Mouse (Mus musculus) heart, postnatal 10 days (tissue): ENCODE results near the gene Tcl1b2. TPM values are rescaled to one million over a fixed set of nuclear protein-coding genes. Genes with fewer than 3 reads are reported as not detected.
A peak's percentile ranks its signal among the peaks of the same experiment; 100 is the strongest.
"Not testable (repeated sequence)": the region's sequence is repeated elsewhere in the genome, so short reads cannot be mapped to it uniquely, and the experiment has no call there.

Source experiments
- DNase-seq, 2 experiments: peaks; one replicate each; pipeline ENCODE4 v3.0.0; 2021
- intact Hi-C: fragments of 180-260 bp; cut with DNase I; formaldehyde crosslinking; loops from one replicate; pipeline ENCODE4 v1.15.1; 2025
- total RNA-seq, 2 experiments: library from RNA; stranded (reverse); gene quantifications; 2 replicates each; pipeline ENCODE4 v1.2.3; 2021

Tcl1b2 gene
- total RNA-seq, 2 experiments from 2014 or later, result not detected

DNA sequence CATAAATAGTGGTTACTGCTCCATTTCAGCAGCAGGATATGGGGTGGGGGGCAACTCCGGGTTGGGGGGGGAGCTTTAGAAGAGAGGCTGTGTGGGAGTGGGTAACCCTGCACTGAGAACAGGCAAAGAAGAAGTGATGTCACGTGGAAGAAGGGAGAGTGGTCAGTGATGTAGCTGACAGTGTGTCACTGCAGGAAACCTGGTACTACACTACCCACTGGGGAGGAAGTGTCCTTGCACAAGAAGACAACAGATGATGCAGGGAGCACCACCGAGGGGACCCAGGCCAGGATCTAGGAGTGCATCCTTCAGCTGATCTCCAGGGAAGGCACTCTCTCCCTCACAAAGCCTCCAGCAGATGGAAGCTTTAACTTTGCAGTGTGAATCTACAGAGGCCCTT, 20.9 kb downstream of the Tcl1b2 start:
- intact Hi-C loops, result no loop called here
- DNase-seq, result no peak

DNA sequence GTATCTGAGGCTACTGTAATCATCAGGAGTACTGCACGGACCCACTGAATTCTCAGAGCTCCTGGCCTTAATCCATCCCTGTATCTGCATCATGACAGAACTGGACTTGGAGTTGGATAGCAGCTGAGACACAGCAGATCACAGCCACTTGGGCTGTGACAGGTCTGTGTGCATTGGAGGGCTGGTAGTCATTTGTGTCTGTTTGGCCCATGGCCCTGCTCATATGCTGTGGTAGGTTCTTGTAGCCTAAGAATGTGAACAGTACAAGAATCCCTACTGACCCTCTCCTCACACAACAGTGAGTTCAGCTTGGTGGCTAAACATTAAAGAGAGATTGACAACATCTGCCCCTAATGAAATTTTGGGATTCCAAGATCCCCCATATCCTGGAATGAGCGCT, 27.6 kb downstream of the Tcl1b2 start:
- DNase-seq, result no peak
- intact Hi-C loops, result no loop called here

DNA sequence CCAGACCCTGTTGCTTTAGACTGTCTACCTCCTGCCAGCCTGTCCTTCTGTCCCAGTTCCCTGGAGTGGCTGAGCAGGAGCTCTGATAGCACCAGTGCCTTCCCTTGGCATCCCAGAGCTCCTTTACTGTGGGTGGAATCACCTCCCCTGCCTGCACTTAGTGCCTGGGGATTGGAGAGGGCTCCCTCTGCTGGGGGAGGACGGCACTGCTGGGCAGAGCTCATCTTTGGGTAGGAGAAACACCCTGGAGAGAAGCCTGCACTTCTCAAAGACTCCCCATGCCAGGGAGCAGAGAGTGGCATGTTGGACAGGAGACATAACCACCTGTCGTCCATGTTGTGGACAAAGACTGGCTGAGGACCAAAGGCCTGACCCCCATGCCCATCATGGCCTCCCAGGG, 28.5 kb downstream of the Tcl1b2 start:
- peak; percentile 36 to 60 for DNase-seq
- intact Hi-C loops, result not testable (repeated sequence)

DNA sequence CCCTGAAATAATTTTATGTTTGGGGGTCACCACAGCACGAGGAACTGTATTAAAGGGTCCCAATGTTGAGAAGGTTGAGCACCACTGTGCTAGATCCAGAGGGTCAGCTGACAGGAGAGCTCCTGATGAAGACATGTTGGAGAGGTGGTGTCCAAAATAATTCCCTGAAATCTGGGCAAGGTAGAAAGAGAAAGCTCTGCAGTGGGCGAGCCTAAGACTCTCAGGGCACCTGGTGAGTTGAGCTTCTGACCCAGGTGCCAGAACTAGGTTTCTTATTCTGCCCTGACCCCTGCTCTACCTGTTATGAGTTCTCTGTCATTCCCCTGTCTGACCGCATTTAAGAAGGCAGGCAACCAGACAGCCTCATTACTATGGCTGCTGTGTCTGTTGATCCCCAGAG, 30.2 kb downstream of the Tcl1b2 start, which contains the start of gene Tcl1b5:
TSS of gene Tcl1b5 (plus strand) at position 301 of the 400 bp plus-strand sequence.
- DNase-seq, intact Hi-C loops: not testable (repeated sequence)

DNA sequence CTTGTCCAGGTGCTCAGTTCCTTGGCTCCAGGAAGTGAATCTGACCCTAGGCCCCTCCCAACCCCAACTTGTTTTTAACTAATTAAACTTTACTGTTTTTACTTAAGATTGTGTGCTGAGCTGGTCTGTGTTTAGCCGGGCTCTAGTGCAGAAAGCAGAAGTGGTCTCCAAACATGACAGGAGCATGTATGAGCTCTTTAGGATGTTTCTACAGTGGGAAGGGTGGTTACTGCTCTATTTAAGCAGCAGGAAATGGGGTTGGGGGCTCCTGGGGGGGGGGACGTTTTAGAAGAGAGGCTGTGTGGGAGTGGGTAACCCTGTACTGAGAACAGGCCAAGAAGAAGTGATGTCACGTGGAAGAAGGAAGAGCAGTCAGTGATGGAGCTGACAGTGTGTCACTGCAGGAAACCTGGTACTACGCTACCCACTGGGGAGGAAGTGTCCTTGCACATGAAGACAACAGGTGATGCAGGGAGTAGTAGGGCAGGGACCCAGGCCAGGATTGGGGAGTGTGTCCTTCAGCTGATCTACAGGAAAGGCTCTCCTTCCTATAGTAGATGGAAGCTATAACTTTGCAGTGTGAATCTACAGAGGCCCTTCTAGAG, 35.3 kb downstream of the Tcl1b2 start:
- intact Hi-C loops, DNase-seq: not testable (repeated sequence)

DNA sequence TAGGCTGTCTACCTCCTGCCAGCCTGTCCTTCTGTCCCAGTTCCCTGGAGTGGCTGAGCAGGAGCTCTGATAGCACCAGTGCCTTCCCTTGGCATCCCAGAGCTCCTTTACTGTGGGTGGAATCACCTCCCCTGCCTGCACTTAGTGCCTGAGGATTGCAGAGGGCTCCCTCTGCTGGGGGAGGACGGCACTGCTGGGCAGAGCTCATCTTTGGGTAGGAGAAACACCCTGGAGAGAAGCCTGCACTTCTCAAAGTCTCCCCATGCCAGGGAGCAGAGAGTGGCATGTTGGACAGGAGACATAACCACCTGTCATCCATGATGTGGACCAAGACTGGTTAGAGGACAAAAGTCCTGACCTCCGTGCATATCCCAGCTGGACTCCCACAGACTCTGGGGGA, 43.2 kb downstream of the Tcl1b2 start:
- peak; percentile 4 to 22 for DNase-seq

DNA sequence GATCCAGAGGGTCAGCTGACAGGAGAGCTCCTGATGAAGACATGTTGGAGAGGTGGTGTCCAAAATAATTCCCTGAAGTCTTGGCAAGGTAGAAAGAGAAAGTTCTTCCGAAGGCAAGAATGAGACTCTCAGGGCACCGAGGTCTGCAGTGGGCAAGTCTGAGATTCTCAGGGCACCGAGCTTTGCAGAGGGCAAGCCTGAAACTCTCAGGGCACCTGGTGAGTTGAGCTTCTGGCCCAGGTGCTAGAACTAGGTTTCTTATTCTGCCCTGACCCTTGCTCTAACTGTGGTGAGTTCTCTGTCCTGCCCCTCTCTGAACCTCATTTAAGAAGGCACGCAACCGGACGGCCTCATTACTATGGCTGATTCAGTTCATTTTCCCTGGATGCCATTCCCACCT, 44.9 kb downstream of the Tcl1b2 start, which contains the start of gene Tcl1b3:
TSS of gene Tcl1b3 (plus strand) at position 301 of the 400 bp plus-strand sequence.
- DNase-seq, intact Hi-C loops: not testable (repeated sequence)

More for the DNA sequence above, 43.2 kb downstream of the Tcl1b2 start:
- intact Hi-C loops, result not testable (repeated sequence)

DNA sequence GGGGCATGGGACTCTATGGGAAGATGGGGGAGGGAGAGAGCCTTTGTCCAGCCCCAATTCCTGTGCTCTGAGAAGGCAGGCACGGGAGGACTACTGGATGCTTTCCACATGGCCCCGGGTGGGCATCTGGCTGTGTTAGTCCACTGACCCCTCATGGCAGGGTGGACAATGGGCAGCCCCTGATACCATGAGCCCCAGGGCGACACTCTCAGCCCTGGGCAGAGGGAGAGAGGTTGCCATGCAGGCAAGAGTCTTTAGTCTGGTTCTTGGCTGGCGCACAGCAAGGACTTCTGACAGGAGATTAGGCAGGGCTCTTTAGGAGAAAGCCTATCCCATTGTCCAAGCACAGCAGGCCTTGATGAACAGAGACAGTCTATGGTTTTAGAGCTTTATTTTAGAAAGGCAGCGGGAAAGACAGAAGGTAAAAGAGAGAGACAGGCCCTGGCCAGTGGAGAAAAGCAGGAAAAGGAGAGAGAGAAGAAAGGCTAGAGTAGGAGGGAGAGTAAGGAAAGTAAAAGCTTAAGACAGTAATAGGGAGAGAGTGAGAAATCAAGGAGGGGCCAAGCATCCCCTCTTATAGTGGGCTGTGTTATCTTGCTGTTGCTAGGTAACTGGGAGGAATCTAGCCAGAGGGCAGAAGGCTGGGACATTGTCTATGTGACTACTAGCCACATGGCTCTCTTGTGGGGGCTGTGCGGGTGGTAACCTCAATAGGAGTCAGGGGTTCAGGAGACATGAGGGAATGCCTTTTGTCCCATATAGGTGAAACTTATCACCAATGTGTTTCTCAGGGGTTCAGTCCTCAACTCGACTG, 54.1 kb downstream of the Tcl1b2 start:
- intact Hi-C loops, DNase-seq: not testable (repeated sequence)

DNA sequence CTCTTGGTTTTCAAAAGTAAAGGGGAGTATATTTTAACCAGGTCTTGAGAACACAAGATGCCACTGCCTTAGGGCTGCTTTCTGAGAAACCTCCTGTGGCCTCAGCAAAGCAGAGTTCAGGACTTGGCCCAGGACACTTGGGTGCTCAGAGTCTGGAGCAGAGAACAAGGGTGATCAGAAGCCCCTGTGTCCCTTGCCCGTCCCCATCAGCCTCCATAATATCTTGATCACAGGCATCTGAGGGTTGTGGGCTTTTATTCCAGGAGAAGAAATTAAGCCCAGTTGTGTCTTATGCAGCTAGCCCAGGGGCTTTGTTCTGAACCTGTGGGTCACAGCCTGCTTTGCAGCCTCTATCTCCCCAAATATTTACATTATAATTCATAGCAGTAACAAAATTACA, 55.8 kb downstream of the Tcl1b2 start, which contains the start of gene Tcl1b4:
TSS of gene Tcl1b4 (plus strand) at position 301 of the 400 bp plus-strand sequence.
- DNase-seq, intact Hi-C loops: not testable (repeated sequence)

Other genes with a start within 250 kb of the Tcl1b2 start
- gene Syne3, start 136.2 kb upstream of the Tcl1b2 start, total RNA-seq, result 1 to 10 TPM; 6.1 to 6.4 TPM
- gene Glrx5, start 113.3 kb upstream of the Tcl1b2 start, total RNA-seq, result 10 to 100 TPM; 84.5 to 86.0 TPM
- not detected for gene Tcl1b1, start 13.7 kb downstream of the Tcl1b2 start, total RNA-seq
- gene Tcl1b5, start 30.3 kb downstream of the Tcl1b2 start, total RNA-seq, result not detected
- not detected for gene Tcl1b3, start 45.0 kb downstream of the Tcl1b2 start, total RNA-seq
- not detected for gene Tcl1b4, start 55.9 kb downstream of the Tcl1b2 start, total RNA-seq
- not detected for gene Tcl1, start 76.8 kb downstream of the Tcl1b2 start, total RNA-seq
- gene Tunar, start 187.9 kb downstream of the Tcl1b2 start, total RNA-seq, result under 1 TPM in 1 of 2 experiments, not detected in 1; 0.07 TPM